Mouse (Mus musculus) granulocyte monocyte progenitor cell, adult 5-6 weeks (primary cell): Measurements from ENCODE around the gene Cd84. TPM values are rescaled to one million over a fixed set of nuclear protein-coding genes. Genes with fewer than 3 reads are reported as not detected.
"Not testable (repeated sequence)": the region's sequence is repeated elsewhere in the genome, so short reads cannot be mapped to it uniquely, and the experiment has no call there.

Experiments
- ATAC-seq: replicated peaks from 2 replicates; pipeline ENCODE4 v1.8.0; 2016; ENCODE audit warnings: mild to moderate bottlenecking, moderate TSS enrichment, inconsistent platforms; ENCODE audit not compliant: poor library complexity, severe bottlenecking
- total RNA-seq, 2 experiments: library from RNA; stranded (forward) in 1 of 2; stranded (reverse) in 1 of 2; fragments of 200-712, 200-1000 nt in 1 of 2; fragments of >200 nt in 1 of 2; fragmentation: Nextera tagmentation in 1 of 2; gene quantifications; 2 replicates each; pipeline ENCODE4 v1.2.3; 2014 to 2017

Cd84 gene
- total RNA-seq (2014; fragmentation: Nextera tagmentation) (27.8 and 46.4 TPM in 2 replicates), total RNA-seq (2017) (65.1 and 76.7 TPM in 2 replicates)

GRCm38 (mm10) chr1:171839488-171839887, at the start of gene Cd84:
Cd84 (plus strand) TSS chr1:171839697.
- ATAC-seq = peak; percentile 54

GRCm38 (mm10) chr1:171791491-171791890, 48.0 kb upstream of the Cd84 start:
- no peak for ATAC-seq

- no peak for ATAC-seq
Observed at GRCm38 (mm10) chr1:171796185-171796584, 43.3 kb upstream of the Cd84 start.

- no peak for ATAC-seq
Observed at GRCm38 (mm10) chr1:171797840-171798239, 41.7 kb upstream of the Cd84 start.

GRCm38 (mm10) chr1:171799648-171800047, 39.8 kb upstream of the Cd84 start:
- ATAC-seq = no peak

- not testable (repeated sequence) for ATAC-seq
Observed at GRCm38 (mm10) chr1:171811048-171811447, 28.4 kb upstream of the Cd84 start.

- peak; percentile 99 for ATAC-seq
Observed at GRCm38 (mm10) chr1:171815545-171816439, 23.7 kb upstream of the Cd84 start.

GRCm38 (mm10) chr1:171816991-171817390, 22.5 kb upstream of the Cd84 start:
- peak; percentile 57 for ATAC-seq

- ATAC-seq = peak; percentile 82
Observed at GRCm38 (mm10) chr1:171821331-171821730, 18.2 kb upstream of the Cd84 start.

GRCm38 (mm10) chr1:171825462-171825861, 14.0 kb upstream of the Cd84 start:
- ATAC-seq = no peak

- peak; percentile 43 for ATAC-seq
Observed at GRCm38 (mm10) chr1:171826164-171826563, 13.3 kb upstream of the Cd84 start.

GRCm38 (mm10) chr1:171827674-171828073, 11.8 kb upstream of the Cd84 start:
- ATAC-seq = peak; percentile 94

- ATAC-seq = peak; percentile 57
Observed at GRCm38 (mm10) chr1:171840450-171841023, 1.0 kb downstream of the Cd84 start.

GRCm38 (mm10) chr1:171845035-171845754, 5.7 kb downstream of the Cd84 start:
- peak; percentile 67 for ATAC-seq

- no peak for ATAC-seq
Observed at GRCm38 (mm10) chr1:171848201-171848600, 8.7 kb downstream of the Cd84 start.

GRCm38 (mm10) chr1:171848757-171849156, 9.3 kb downstream of the Cd84 start:
- no peak for ATAC-seq

GRCm38 (mm10) chr1:171849454-171849853, 10.0 kb downstream of the Cd84 start:
- peak; percentile 84 for ATAC-seq

GRCm38 (mm10) chr1:171865467-171865866, 26.0 kb downstream of the Cd84 start:
- ATAC-seq = no peak

GRCm38 (mm10) chr1:171886989-171887388, 47.5 kb downstream of the Cd84 start:
- ATAC-seq = no peak

- not testable (repeated sequence) for ATAC-seq
Observed at GRCm38 (mm10) chr1:171895364-171895763, 55.9 kb downstream of the Cd84 start, which contains the start of gene Gm10521. Gm10521 (plus strand) TSS chr1:171895664.

- ATAC-seq = no peak
Observed at GRCm38 (mm10) chr1:171904011-171904410, 64.5 kb downstream of the Cd84 start.
